Mouse (Mus musculus) frontal cortex, postnatal 14 days (tissue): ENCODE results near the gene Phf19.

Experiments used
- DNase-seq, 2 experiments: peaks; one replicate each; pipeline ENCODE4 v3.0.0; 2022; ENCODE audit warnings: low spot score in 2 of 2

Gene Phf19

GRCm38 (mm10) chr2:34913218-34914068 is at the start of gene Phf19:
Gene Phf19, minus strand, starts transcription at chr2:34914026.
- no peak for DNase-seq

GRCm38 (mm10) chr2:34963371-34963956 is 49.6 kb upstream of the Phf19 start:
- no peak for DNase-seq

- DNase-seq, result no peak
These were observed 49.1 kb upstream of the Phf19 start for GRCm38 (mm10) chr2:34962893-34963292.

GRCm38 (mm10) chr2:34962211-34962610 is 48.4 kb upstream of the Phf19 start:
- DNase-seq, result no peak

- no peak for DNase-seq
These were observed 47.7 kb upstream of the Phf19 start, which contains the start of gene Traf1 for GRCm38 (mm10) chr2:34961481-34962036. Gene Traf1, minus strand, starts transcription at chr2:34961772.

GRCm38 (mm10) chr2:34960966-34961365 is 47.1 kb upstream of the Phf19 start:
- no peak for DNase-seq

GRCm38 (mm10) chr2:34960466-34960865 is 46.6 kb upstream of the Phf19 start:
- DNase-seq, result no peak

- no peak for DNase-seq
These were observed 44.8 kb upstream of the Phf19 start for GRCm38 (mm10) chr2:34958582-34958981.

- no peak for DNase-seq
These were observed 44.2 kb upstream of the Phf19 start for GRCm38 (mm10) chr2:34958036-34958435.

GRCm38 (mm10) chr2:34957405-34957804 is 43.6 kb upstream of the Phf19 start:
- DNase-seq, result no peak

- no peak for DNase-seq
These were observed 43.1 kb upstream of the Phf19 start for GRCm38 (mm10) chr2:34956941-34957340.

GRCm38 (mm10) chr2:34954344-34954743 is 40.5 kb upstream of the Phf19 start:
- no peak for DNase-seq

GRCm38 (mm10) chr2:34953547-34954116 is 39.8 kb upstream of the Phf19 start:
- DNase-seq, result no peak

- DNase-seq, result no peak
These were observed 39.2 kb upstream of the Phf19 start for GRCm38 (mm10) chr2:34953018-34953417.

GRCm38 (mm10) chr2:34951469-34951868 is 37.6 kb upstream of the Phf19 start:
- no peak for DNase-seq

GRCm38 (mm10) chr2:34948622-34949021 is 34.8 kb upstream of the Phf19 start:
- no peak for DNase-seq

- no peak for DNase-seq
These were observed 32.2 kb upstream of the Phf19 start for GRCm38 (mm10) chr2:34946046-34946445.

- DNase-seq, result no peak
These were observed 31.8 kb upstream of the Phf19 start for GRCm38 (mm10) chr2:34945580-34945979.

GRCm38 (mm10) chr2:34944761-34945160 is 30.9 kb upstream of the Phf19 start:
- no peak for DNase-seq

GRCm38 (mm10) chr2:34943556-34944120 is 29.8 kb upstream of the Phf19 start:
- no peak for DNase-seq

- DNase-seq, result no peak
These were observed 27.3 kb upstream of the Phf19 start for GRCm38 (mm10) chr2:34941061-34941675.

GRCm38 (mm10) chr2:34940246-34940645 is 26.4 kb upstream of the Phf19 start:
- DNase-seq, result no peak
